Mouse (Mus musculus) neural tube, embryonic 12.5 days (tissue): ENCODE measurements around the gene Gpr157. TPM values are rescaled to one million over a fixed set of nuclear protein-coding genes. Genes with fewer than 3 reads are reported as not detected.

Experiments
- ATAC-seq: fragments of 200-750 bp; cut with Nextera tagmentation; 2 replicates; pipeline ENCODE4 v1.8.0; 2017; ENCODE audit warnings: low read depth, mild to moderate bottlenecking, moderate TSS enrichment, moderate library complexity; ENCODE audit not compliant: low FRiP score
- H3K27ac ChIP-seq: fragments of 300-500 bp; sonication (generic); 2 replicates; pipeline ENCODE4 v1.5.1; 2016
- H3K27me3 ChIP-seq: fragments of 300-500 bp; sonication (generic); replicated peaks from 2 replicates; pipeline ENCODE4 v1.6.1; 2016; ENCODE audit warnings: mild to moderate bottlenecking
- H3K36me3 ChIP-seq: fragments of 300-500 bp; sonication (generic); 2 replicates; pipeline ENCODE4 v1.6.1; 2016; ENCODE audit warnings: mild to moderate bottlenecking
- H3K4me1 ChIP-seq: fragments of 300-500 bp; sonication (generic); 2 replicates; pipeline ENCODE4 v1.6.1; 2016
- H3K4me2 ChIP-seq: fragments of 300-500 bp; sonication (generic); replicated peaks from 2 replicates; pipeline ENCODE4 v1.6.1; 2016; ENCODE audit warnings: mild to moderate bottlenecking
- H3K4me3 ChIP-seq: fragments of 300-500 bp; sonication (generic); 2 replicates; pipeline ENCODE4 v1.5.1; 2016
- H3K9ac ChIP-seq: fragments of 300-500 bp; sonication (generic); 2 replicates; pipeline ENCODE4 v1.6.1; 2016; ENCODE audit warnings: mild to moderate bottlenecking
- H3K9me3 ChIP-seq: fragments of 300-500 bp; sonication (generic); 2 replicates; pipeline ENCODE4 v1.6.1; 2016; ENCODE audit warnings: mild to moderate bottlenecking
- WGBS: fragments of 180-500 bp; shearing (Covaris S2); methylation state at CpG from one replicate; pipeline ENCODE4 v1.1.7; 2016; 5-methylcytosine and 5-hydroxymethylcytosine counted together
- polyA plus RNA-seq: library from polyadenylated mRNA; unstranded; fragments of >200 nt; fragmentation: Nextera tagmentation; extraction: Ambion mirVana; gene quantifications from 2 replicates; pipeline ENCODE4 v1.2.1, GENCODE M21; 2016

The Gpr157 gene
- polyA plus RNA-seq, 1 experiment from 2014 or later, result 1.0 TPM

- 93% methylated on average over 7 of the region's 7 CpGs for WGBS
- no peak for ATAC-seq
These were observed 11.8 kb upstream of the Gpr157 start for GRCm38 (mm10) chr4:150075350-150075749.

DNA sequence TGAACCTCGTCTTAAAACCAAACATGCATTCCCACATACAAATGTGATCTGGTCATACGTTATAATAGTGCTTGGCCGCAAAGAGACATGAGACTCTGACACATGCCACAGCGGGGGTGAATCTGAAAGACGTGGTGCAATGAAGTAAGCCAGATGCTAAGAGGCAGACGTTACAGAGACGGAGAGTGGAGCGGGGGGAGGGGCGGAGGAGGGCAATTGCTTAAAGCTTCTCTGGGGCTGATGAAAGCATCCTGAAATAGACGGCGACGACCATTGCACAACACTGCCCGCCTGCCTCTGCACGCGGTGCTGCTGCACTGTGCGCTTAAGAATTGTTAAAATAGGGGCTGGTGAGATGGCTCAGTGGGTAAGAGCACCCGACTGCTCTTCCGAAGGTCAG, 11.0 kb upstream of the Gpr157 start:
- no peak overlapping the region for H3K27ac ChIP-seq
- H3K4me3 ChIP-seq, result no peak overlapping the region
- H3K9ac ChIP-seq, result no peak overlapping the region
- H3K27me3 ChIP-seq, result peaks cover 3% of the 10 kb centered on the region; the same call in 1 of the 2 replicates
- H3K9me3 ChIP-seq, result no peaks in the 10 kb centered on the region
- WGBS, result 37% methylated on average over 18 of the region's 18 CpGs
- H3K4me1 ChIP-seq, result no peaks in the 10 kb centered on the region
- ATAC-seq, result no peak
- no peak overlapping the region for H3K4me2 ChIP-seq
- H3K36me3 ChIP-seq, result no peaks in the 10 kb centered on the region

More at GRCm38 (mm10) chr4:150075350-150075749, 11.8 kb upstream of the Gpr157 start:
- Histone ChIP-seq H3K9ac (no peak overlapping the region), H3K4me1 (no peaks in the 10 kb centered on the region), H3K36me3 (no peaks in the 10 kb centered on the region), H3K4me2 (no peak overlapping the region), H3K27ac (no peak overlapping the region), H3K9me3 (no peaks in the 10 kb centered on the region), H3K4me3 (no peak overlapping the region), H3K27me3 (peaks cover 3% of the 10 kb centered on the region; the same call in 1 of the 2 replicates)

DNA sequence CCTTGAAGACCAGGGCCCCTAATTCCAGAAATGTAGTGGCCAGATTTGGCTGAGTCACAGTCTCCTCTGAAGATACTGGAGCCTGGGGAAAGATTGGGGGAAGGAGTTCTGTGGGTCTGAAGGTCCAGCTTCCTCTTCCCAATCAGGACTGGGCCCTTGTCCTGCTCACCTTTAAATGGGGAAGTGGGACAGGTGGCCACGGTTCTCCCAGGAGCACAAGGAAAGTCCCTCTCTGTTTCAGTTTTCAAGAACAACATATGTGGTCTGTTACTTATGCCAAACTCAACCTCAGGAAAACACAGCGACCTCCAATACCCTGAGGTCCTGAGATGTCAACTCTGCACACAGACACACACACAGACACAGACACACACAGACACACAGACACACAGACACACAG, 8.5 kb upstream of the Gpr157 start:
- Histone ChIP-seq H3K27ac (no peak overlapping the region), H3K4me2 (no peak overlapping the region), H3K9ac (no peak overlapping the region), H3K36me3 (no peaks in the 10 kb centered on the region), H3K4me1 (no peaks in the 10 kb centered on the region), H3K4me3 (no peak overlapping the region), H3K27me3 (peaks cover 3% of the 10 kb centered on the region; the same call in 1 of the 2 replicates), H3K9me3 (no peaks in the 10 kb centered on the region)
- whole genome bisulfite sequencing, result 80% methylated on average over 2 of the region's 2 CpGs
- ATAC-seq, result no peak

- H3K9ac ChIP-seq, result no peak overlapping the region
- no peaks in the 10 kb centered on the region for H3K9me3 ChIP-seq
- H3K27me3 ChIP-seq, result peaks cover 3% of the 10 kb centered on the region; the same call in 1 of the 2 replicates
- no peak overlapping the region for H3K4me2 ChIP-seq
- no peak for ATAC-seq
- H3K36me3 ChIP-seq, result no peaks in the 10 kb centered on the region
- 83% methylated on average over 7 of the region's 7 CpGs for WGBS
- no peaks in the 10 kb centered on the region for H3K4me1 ChIP-seq
- no peak overlapping the region for H3K27ac ChIP-seq
- H3K4me3 ChIP-seq, result no peak overlapping the region
These were observed 7.9 kb upstream of the Gpr157 start for GRCm38 (mm10) chr4:150079244-150079643.

- Histone ChIP-seq H3K9ac (no peak overlapping the region), H3K9me3 (no peaks in the 10 kb centered on the region), H3K36me3 (no peaks in the 10 kb centered on the region), H3K4me1 (no peaks in the 10 kb centered on the region), H3K27ac (no peak overlapping the region), H3K27me3 (peaks cover 3% of the 10 kb centered on the region; the same call in 1 of the 2 replicates), H3K4me3 (no peak overlapping the region), H3K4me2 (no peak overlapping the region)
- no peak for ATAC-seq
- WGBS, result 90% methylated on average over 11 of the region's 11 CpGs
These were observed 6.7 kb upstream of the Gpr157 start for GRCm38 (mm10) chr4:150080330-150080967.

DNA sequence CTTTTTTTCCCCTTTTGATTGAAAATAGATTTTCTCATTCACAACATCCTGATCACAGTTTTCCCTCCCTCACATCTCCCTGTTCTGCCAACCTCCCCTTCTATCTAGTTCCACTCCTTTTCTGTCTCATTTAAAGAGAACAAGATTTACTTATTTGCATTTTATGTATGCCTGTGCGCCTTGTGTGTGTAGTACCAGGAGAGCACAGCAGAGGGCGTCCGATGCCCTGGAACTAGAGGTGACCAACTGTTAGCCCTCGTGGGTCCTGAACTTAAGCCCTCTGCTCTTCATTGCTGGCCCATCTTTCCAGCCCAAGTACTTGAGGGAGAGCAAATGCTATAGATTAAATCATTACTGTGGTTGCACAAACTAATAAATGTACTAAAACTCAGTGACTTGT, 1.8 kb upstream of the Gpr157 start:
- no peak overlapping the region for H3K4me2 ChIP-seq

GRCm38 (mm10) chr4:150086841-150087160, 364 bp upstream of the Gpr157 start:
- Histone ChIP-seq H3K4me2 (peak overlapping the region; percentile 99), H3K27ac (no peak overlapping the region), H3K36me3 (no peaks in the 10 kb centered on the region), H3K9ac (no peak overlapping the region), H3K9me3 (no peaks in the 10 kb centered on the region), H3K4me3 (peak overlapping the region; percentile 46), H3K4me1 (peaks cover 11% of the 10 kb centered on the region), H3K27me3 (peaks cover 9% of the 10 kb centered on the region)
- WGBS, result 2% methylated on average over 7 of the region's 7 CpGs
- ATAC-seq, result no peak

More for the DNA sequence above, 1.8 kb upstream of the Gpr157 start:
- H3K36me3 ChIP-seq, result no peaks in the 10 kb centered on the region
- H3K4me3 ChIP-seq, result no peak overlapping the region
- H3K9me3 ChIP-seq, result no peaks in the 10 kb centered on the region
- H3K9ac ChIP-seq, result no peak overlapping the region
- no peak overlapping the region for H3K27ac ChIP-seq
- 79% methylated on average over 4 of the region's 4 CpGs for WGBS
- no peak for ATAC-seq
- H3K27me3 ChIP-seq, result peaks cover 9% of the 10 kb centered on the region
- peaks cover 11% of the 10 kb centered on the region for H3K4me1 ChIP-seq

DNA sequence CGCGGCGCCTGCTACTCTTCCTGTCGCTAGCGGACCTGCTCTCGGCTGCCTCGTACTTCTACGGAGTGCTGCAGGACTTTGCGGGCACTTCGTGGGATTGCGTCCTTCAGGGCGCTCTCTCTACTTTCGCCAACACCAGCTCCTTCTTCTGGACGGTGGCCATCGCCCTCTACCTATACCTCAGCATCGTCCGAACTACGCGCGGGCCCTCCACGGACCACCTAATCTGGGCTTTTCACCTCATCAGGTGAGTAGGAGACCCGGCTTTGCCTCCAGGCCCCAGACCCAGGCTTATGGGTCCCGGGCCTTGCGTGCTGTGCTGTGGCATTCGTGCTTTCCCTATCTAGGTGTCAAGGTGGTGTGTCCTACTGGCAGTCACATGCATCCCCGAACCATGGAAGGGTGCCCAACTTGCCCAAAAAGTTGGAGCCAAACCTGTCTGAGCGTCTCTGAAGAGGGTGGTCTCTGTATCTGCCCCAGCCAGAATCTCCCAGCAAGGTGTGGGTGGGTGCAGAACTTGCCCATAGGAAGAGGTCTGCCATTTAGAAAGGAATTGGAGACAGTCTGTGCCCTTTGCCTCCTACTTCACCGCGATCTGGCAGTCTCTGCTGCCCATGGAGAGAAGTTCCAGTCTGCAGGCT, 845 bp downstream of the Gpr157 start:
- Histone ChIP-seq H3K4me2 (peak overlapping the region; percentile 99), H3K27me3 (peaks cover 9% of the 10 kb centered on the region), H3K9ac (peak overlapping the region; percentile 58), H3K36me3 (no peaks in the 10 kb centered on the region), H3K9me3 (no peaks in the 10 kb centered on the region), H3K27ac (no peak overlapping the region), H3K4me1 (peaks cover 11% of the 10 kb centered on the region), H3K4me3 (peak overlapping the region; percentile 46)
- 17% methylated on average over 29 of the region's 29 CpGs for WGBS
- ATAC-seq, result peak; percentile 7; the same call in 1 of the 2 replicates

- H3K27ac ChIP-seq, result no peak overlapping the region
- peaks cover 9% of the 10 kb centered on the region for H3K27me3 ChIP-seq
- no peak for ATAC-seq
- no peaks in the 10 kb centered on the region for H3K36me3 ChIP-seq
- peaks cover 18% of the 10 kb centered on the region for H3K4me1 ChIP-seq
- H3K9ac ChIP-seq, result no peak overlapping the region
- H3K9me3 ChIP-seq, result no peaks in the 10 kb centered on the region
- WGBS, result 79% methylated on average over 10 of the region's 10 CpGs
- H3K4me2 ChIP-seq, result peak overlapping the region; percentile 16
- no peak overlapping the region for H3K4me3 ChIP-seq
These were observed 2.0 kb downstream of the Gpr157 start for GRCm38 (mm10) chr4:150089121-150089520.

GRCm38 (mm10) chr4:150091887-150092582, 4.9 kb downstream of the Gpr157 start:
- no peak overlapping the region for H3K9ac ChIP-seq
- H3K9me3 ChIP-seq, result no peaks in the 10 kb centered on the region
- H3K27ac ChIP-seq, result no peak overlapping the region
- H3K4me1 ChIP-seq, result peaks cover 25% of the 10 kb centered on the region
- no peak overlapping the region for H3K4me3 ChIP-seq
- H3K27me3 ChIP-seq, result peaks cover 9% of the 10 kb centered on the region
- no peaks in the 10 kb centered on the region for H3K36me3 ChIP-seq
- no peak for ATAC-seq
- no peak overlapping the region for H3K4me2 ChIP-seq
- 88% methylated on average over 18 of the region's 18 CpGs for WGBS

DNA sequence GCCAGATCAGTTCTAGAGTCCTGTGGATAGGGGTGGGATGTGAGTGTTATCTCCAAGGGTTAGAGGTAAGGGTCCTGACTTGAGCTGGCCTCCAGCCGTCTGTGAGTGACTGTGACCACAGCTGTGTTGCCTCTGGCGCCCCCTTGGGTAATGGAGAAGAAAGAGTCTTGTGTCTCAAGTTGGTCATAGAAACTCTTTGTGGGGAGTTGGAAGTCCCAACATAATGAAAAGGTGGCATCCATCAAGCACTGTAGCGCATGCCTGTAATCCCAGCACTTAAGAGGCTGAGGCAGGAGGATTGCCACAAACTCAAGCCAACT, 5.4 kb downstream of the Gpr157 start:
- Histone ChIP-seq H3K4me3 (no peak overlapping the region), H3K27me3 (peaks cover 9% of the 10 kb centered on the region), H3K4me1 (peaks cover 24% of the 10 kb centered on the region), H3K9me3 (no peaks in the 10 kb centered on the region), H3K27ac (no peak overlapping the region), H3K9ac (no peak overlapping the region), H3K36me3 (no peaks in the 10 kb centered on the region), H3K4me2 (no peak overlapping the region)
- no peak for ATAC-seq
- WGBS, result 62% methylated on average over 3 of the region's 3 CpGs

DNA sequence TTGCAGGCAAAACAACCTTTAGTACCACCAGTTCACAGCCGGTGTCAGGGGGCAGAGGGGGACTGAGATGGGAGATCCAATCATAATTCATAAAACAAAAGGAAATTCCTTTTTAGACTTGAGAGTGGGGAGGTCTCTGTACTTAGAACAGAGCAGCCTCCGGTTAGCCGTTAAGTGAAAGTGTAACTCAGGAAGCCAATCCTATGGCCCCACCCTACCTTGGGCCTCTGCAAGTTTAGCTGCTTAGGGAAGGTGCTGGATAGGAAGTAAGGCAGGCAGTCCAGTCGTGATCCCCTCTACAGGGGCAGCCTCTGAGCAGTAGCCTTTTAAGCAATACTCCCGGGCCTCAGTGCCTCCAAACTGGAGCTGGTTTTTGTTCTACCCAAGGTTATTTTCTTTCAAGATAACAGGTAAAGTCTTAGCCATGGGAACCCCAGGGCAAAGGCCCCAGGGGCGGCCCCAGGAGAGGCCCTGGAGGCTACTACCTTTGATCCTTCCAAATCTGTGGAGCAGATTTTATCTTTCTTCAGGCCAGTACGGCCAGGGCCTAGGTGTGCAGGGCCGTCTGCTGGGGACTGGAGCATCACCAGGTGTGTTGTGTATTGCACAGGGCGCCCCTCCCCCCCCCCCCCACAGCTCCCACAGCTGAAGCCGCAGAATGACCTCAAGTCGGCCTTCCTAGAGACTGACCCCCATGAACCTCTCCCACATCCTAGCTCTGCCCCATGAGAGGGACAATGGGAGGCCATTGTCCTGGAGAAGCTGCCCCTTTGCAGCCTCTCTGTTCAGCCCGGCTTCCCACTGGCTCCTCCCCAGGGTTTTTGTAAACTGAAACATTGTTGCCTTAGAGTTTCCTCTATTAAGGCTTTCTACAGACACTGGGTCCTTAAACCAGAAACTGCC, 6.6 kb downstream of the Gpr157 start:
- Histone ChIP-seq H3K9ac (no peak overlapping the region), H3K9me3 (no peaks in the 10 kb centered on the region), H3K4me3 (no peak overlapping the region), H3K27ac (no peak overlapping the region), H3K4me1 (peaks cover 16% of the 10 kb centered on the region), H3K27me3 (no peaks in the 10 kb centered on the region; the same call in 1 of the 2 replicates), H3K36me3 (no peaks in the 10 kb centered on the region), H3K4me2 (peak overlapping the region; percentile 36)
- no peak for ATAC-seq
- 22% methylated on average over 11 of the region's 12 CpGs for WGBS
